Mouse (Mus musculus): Measurements from ENCODE around the gene Pkm.

The Pkm gene

GRCm38 (mm10) chr9:59706850-59707825, 51.0 kb downstream of the Pkm start:
- DNase-seq (ENCODE audit: low spot score): no peak

DNA sequence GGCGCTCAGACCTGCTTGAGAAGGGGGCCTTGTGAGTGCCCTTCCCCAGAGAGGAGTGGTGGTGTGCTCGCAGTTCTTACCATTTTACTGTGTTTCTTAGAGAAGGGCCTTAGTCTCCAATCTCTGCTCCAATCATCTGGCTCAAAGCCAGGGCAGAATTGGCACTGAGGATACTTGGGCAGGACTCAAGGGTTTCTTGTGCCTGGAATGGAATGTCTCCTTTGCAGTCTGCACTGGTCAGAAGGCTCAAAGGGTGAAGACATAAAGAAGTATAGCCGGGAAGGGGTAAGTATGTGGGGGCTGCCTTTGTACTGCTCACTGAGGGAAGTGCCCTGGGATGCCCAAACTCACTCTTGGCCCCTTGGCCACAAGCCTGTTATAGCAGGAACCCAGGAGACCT, 53.1 kb downstream of the Pkm start:
- peak; percentile 30 for DNase-seq (ENCODE audit: low spot score)

GRCm38 (mm10) chr9:59716275-59716898, 60.2 kb downstream of the Pkm start:
- DNase-seq (ENCODE audit: low spot score): no peak

GRCm38 (mm10) chr9:59718237-59718636, 62.1 kb downstream of the Pkm start:
- no peak for DNase-seq (ENCODE audit: low spot score)

DNA sequence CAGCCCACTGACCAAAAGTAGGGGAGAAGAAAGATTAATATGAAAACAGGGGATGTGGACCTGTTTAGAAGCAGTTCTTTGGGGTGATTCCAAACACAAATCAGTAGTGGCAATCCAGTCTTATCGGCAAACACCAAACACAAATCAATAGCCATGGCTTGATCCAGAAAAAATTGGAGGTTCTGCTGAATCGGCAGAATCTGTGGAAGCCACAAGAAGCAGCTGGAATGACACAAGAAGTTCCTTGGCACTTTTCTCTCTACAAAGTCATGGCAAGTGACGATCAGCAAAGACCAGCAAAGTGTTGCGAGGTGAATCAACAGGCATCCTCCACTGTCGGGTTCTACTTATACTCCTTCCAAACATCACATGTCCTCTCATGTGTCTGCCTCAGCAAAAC, 65.0 kb downstream of the Pkm start:
- no peak for DNase-seq (ENCODE audit: low spot score)

DNA sequence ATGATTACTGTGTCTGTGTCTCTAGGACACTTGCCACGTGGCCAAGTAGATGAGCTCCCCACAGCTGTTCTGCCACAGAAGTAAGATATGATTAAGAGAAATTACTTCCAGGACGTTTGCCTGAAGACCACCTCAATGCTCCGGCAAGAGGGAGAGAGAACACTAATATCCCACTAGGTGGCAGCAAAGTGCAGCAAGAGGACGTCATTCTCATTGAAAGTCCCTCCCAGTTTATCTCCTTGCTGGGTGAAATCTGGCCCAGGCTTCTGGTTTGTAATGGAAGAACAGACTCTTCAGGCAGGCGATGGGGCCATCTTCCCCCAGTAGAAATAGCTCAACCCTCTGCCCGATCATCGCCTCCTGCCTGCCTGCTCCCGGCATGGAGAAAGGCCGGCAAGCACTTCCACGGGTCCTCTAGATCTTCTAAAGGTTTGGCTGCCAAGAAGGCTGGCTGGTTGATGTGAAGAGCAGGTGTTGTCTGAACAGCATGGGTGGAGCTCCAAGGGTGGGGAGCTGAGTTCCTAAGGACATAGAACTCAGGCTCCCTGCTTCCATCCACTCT, 67.0 kb downstream of the Pkm start:
- DNase-seq (ENCODE audit: low spot score): peak; percentile 41

DNA sequence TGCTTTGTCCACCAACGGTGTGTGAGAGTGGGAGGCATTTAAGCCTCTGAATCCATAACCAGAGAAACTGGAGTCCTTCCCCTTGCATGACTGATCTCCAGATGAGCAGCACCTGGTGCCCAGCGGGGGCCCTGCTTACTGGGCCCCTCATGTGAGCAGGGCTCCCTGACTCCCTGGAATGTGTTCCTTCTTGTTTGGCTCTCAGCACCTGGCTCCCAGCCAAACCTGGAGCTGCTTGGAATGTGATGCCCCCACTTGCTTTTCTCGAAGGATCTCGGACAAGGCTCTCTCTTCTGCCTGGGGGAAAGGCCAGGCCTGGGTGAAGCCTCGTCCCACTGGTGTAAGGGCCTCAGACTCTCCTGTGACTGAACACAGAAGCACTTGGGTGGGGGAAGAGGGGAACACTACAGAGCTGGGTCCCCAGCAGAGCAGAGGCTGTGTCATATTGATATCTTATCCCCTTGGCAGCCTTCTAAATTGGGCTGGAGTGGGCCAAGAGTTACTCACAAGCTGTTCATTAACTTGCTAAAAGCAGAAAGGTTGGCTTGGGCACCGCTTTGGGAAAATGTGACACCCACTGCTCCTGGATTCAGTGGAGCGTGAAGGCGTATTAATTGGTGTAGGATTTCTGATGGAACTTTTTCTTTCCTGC, 67.7 kb downstream of the Pkm start:
- peak; percentile 33 for DNase-seq (ENCODE audit: low spot score)

DNA sequence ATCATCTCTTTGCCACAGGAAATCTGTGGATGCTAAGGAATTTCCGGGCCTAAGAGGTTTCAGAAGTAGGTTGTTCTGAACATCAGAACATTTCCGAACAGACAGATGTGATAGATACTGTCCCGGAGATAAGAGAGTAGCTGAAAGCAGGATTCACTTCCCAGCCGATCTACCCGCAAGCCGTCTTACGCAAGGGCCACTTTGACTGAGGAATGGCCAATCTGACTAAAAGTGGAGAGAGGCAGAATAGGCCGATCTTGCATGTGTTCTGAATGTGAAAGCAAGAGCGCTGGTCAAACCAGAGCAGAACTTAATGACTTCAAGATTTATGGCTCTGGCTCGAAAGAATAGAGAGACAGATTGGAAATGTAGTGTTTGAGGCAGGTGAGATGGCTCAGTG, 69.3 kb downstream of the Pkm start:
- no peak for DNase-seq (ENCODE audit: low spot score)

GRCm38 (mm10) chr9:59727569-59728286, 71.6 kb downstream of the Pkm start:
- no peak for DNase-seq (ENCODE audit: low spot score)

Data from ovary, postnatal 36 days (tissue).